Mouse (Mus musculus) neural tube, postnatal 0 days (tissue): ENCODE results near the gene Plxnd1. TPM values are rescaled to one million over a fixed set of nuclear protein-coding genes. Genes with fewer than 3 reads are reported as not detected.

Source experiments
- polyA plus RNA-seq: library from polyadenylated mRNA; unstranded; fragments of >200 nt; fragmentation: Nextera tagmentation; extraction: Ambion mirVana; gene quantifications from 2 replicates; pipeline ENCODE4 v1.2.1, GENCODE M21; 2015

The Plxnd1 gene
- polyA plus RNA-seq: 4.3 and 7.3 TPM in 2 replicates

GRCm38 (mm10) chr6:115994877-115995520 is at the start of gene Plxnd1:
Gene Plxnd1 (minus strand): TSS chr6:115995005.

DNA sequence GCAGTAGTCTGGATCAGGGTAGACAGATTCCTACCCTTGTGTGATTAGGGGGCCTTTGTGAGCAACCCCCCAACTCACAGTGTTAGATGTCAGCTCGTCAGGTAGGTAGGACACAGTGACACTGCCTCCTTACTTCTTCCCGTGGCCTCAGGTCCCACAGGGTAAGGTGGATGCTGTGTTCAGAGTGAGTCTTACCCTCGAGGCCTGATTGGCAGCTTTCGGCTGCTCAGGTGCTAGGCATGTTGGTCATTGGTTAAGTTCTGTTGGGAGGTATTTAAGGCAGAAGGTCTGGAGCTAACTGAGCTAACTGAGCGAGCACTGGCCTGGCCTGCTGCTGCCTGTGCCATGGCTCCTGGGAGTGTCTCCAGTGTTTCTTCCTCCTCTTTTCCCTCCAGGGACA is 50.2 kb downstream of the Plxnd1 start, which contains the start of gene H1foo:
H1foo (plus strand) TSS at position 301 of the 400 bp plus-strand sequence.

DNA sequence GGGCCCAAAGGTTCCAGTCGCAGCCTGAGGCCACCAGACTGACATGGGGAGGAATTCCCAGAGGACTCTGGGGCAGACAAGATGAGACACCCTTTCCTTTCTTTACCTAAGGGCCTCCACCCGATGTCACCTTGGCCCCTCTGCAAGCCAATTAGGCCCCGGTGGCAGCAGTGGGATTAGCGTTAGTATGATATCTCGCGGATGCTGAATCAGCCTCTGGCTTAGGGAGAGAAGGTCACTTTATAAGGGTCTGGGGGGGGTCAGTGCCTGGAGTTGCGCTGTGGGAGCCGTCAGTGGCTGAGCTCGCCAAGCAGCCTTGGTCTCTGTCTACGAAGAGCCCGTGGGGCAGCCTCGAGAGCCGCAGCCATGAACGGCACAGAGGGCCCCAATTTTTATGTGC is 63.2 kb downstream of the Plxnd1 start, which contains the start of gene Rho:
Rho (plus strand) TSS at position 110 of the 400 bp plus-strand sequence.

Other genes starting within 250 kb of the Plxnd1 start
- gene Tmem40, start 232.6 kb downstream of the Plxnd1 start, polyA plus RNA-seq: 1.4 and 2.0 TPM in 2 replicates
- 4.8 and 6.0 TPM in 2 replicates for gene Cand2, start 220.5 kb downstream of the Plxnd1 start, polyA plus RNA-seq
- 931 and 1,167 TPM in 2 replicates for gene Rpl32, start 186.3 kb downstream of the Plxnd1 start, polyA plus RNA-seq
- gene Efcab12, start 156.6 kb downstream of the Plxnd1 start, polyA plus RNA-seq: 1.5 and 1.6 TPM in 2 replicates
- 6.6 and 7.7 TPM in 2 replicates for gene Mbd4, start 141.6 kb downstream of the Plxnd1 start, polyA plus RNA-seq
- gene Ift122, start 141.5 kb downstream of the Plxnd1 start, polyA plus RNA-seq: 19.4 and 20.3 TPM in 2 replicates
- 0.66 TPM in 1 of 2 replicates, not detected in the other for gene Rho, start 63.3 kb downstream of the Plxnd1 start, polyA plus RNA-seq
- not detected in 2 replicates for gene H1foo, start 50.1 kb downstream of the Plxnd1 start, polyA plus RNA-seq
- gene Tmcc1, start 198.5 kb upstream of the Plxnd1 start, polyA plus RNA-seq: 13.7 and 16.3 TPM in 2 replicates
- gene Washc2, start 213.0 kb upstream of the Plxnd1 start, polyA plus RNA-seq: 53.6 and 58.4 TPM in 2 replicates